In genomic region chr6:17730122-17730521, GRCm38 (mm10) we compare ENCODE assay signal across 13 mouse cellular contexts. TPM values are rescaled to one million over a fixed set of nuclear protein-coding genes. Genes with fewer than 3 reads are reported as not detected.
DNase-seq lines count a peak whose midpoint lies in the region; ATAC-seq and TF ChIP-seq lines count a peak whose summit lies in the region.
"Had no signal": no experiment of that assay in that cellular context is flagged by ENCODE, and none has a peak within 500 bp of the region (broad histone marks: within the 10 kb centered on the region; RNA-seq: fewer than 3 reads in every experiment).

No protein-coding gene starts in this region.

- H3K4me1 ChIP-seq in forebrain, postnatal 0 days (ENCODE audit: insufficient read depth) = no peaks in the 10 kb centered on the region
- no peaks in the 10 kb centered on the region for H3K4me1 ChIP-seq in forebrain, embryonic 12.5 days

- H3K4me3 ChIP-seq in forebrain, postnatal 0 days (ENCODE audit: low read depth, low read length) = no peak overlapping the region
- H3K4me3 ChIP-seq in forebrain, embryonic 12.5 days (replicated peaks) = no peak overlapping the region
- H3K4me3 ChIP-seq: heart, embryonic 10.5 days had no signal

- H3K9me3 ChIP-seq in forebrain, postnatal 0 days (ENCODE audit: low read length) = no peaks in the 10 kb centered on the region
- H3K9me3 ChIP-seq in forebrain, embryonic 12.5 days = no peaks in the 10 kb centered on the region
- H3K9me3 ChIP-seq: heart, embryonic 10.5 days had no signal

- no peaks in the 10 kb centered on the region for H3K27me3 ChIP-seq in forebrain, postnatal 0 days (ENCODE audit: insufficient read depth, low read length)
- no peaks in the 10 kb centered on the region for H3K27me3 ChIP-seq in forebrain, embryonic 12.5 days

- WGBS in forebrain, postnatal 0 days = 69% methylated on average over 6 of the region's 6 CpGs
- 89% methylated on average over 6 of the region's 6 CpGs for WGBS in forebrain, embryonic 12.5 days

- no peak for TF ChIP-seq CTCF in forebrain, postnatal 0 days (IDR thresholded peaks at IDR 0.05; ENCODE audit: low read depth)

- no peaks in the 10 kb centered on the region for H3K36me3 ChIP-seq in forebrain, postnatal 0 days (ENCODE audit: insufficient read depth)
- no peaks in the 10 kb centered on the region for H3K36me3 ChIP-seq in forebrain, embryonic 12.5 days (replicated peaks)
- H3K36me3 ChIP-seq: heart, embryonic 10.5 days had no signal

- no peak overlapping the region for H3K27ac ChIP-seq in forebrain, postnatal 0 days (ENCODE audit: low read depth, low read length)
- H3K27ac ChIP-seq in forebrain, embryonic 12.5 days = no peak overlapping the region
- H3K27ac ChIP-seq: heart, embryonic 10.5 days had no signal

- DNase-seq in forebrain, postnatal 0 days = peak; percentile 20
- peak; percentile 90 for DNase-seq in layer of hippocampus, adult 9-11 months
- peak; percentile 64 to 72 for DNase-seq in right cerebral cortex, adult 2 months (ENCODE audit: low spot score in 2 of 2)
- no peak for DNase-seq in adrenal gland, adult 8-10 months
- DNase-seq in thymus, postnatal 4 days = no peak
- DNase-seq: cerebellum, adult 9-11 months; heart, postnatal 4 days; kidney, postnatal 10 days; spleen, adult 18-20 months had no signal

- no peak overlapping the region for H3K9ac ChIP-seq in forebrain, postnatal 0 days
- H3K9ac ChIP-seq in forebrain, embryonic 12.5 days = no peak overlapping the region

- peak; percentile 84 for ATAC-seq in forebrain, postnatal 0 days
- no peak for ATAC-seq in forebrain, embryonic 12.5 days (ENCODE audit: low FRiP score)
- peak; percentile 94 for ATAC-seq in frontal cortex, adult (ENCODE audit: low TSS enrichment)
- ATAC-seq in inflammation-experienced regulatory T-cells, adult 6 months = no peak

- no peak overlapping the region for H3K4me2 ChIP-seq in forebrain, postnatal 0 days (ENCODE audit: low read depth)
- no peak overlapping the region for H3K4me2 ChIP-seq in forebrain, embryonic 12.5 days

RNA-seq across cellular contexts. Expression of gene St7, which starts 37.4 kb away (rescaled TPM):
- total RNA-seq in forebrain, postnatal 0 days (2014; rRNA removed) = 57.7 and 67.3 TPM in 2 replicates
- polyA plus RNA-seq in forebrain, postnatal 0 days (2015; fragmentation: Nextera tagmentation; extraction: Ambion mirVana) = 40.0 and 41.9 TPM in 2 replicates
- 45.6 and 48.6 TPM in 2 replicates for polyA plus RNA-seq in forebrain, embryonic 12.5 days (2016; fragmentation: Nextera tagmentation; extraction: Ambion mirVana)
- 10 to 100 TPM; 24.7 to 32.7 (median 30.4) TPM for total RNA-seq in adrenal gland, adult 8-10 months (2022)
- 1 to 10 TPM; 2.1 to 4.8 (median 3.9) TPM for polyA plus RNA-seq in inflammation-experienced regulatory T-cells, adult 6 months (2017; shearing (Covaris generic))

Comparison
In these comparisons a context has a peak if more than half of its experiments do, and no peak if none do; other contexts are left out.
1. ATAC-seq: peak in forebrain, postnatal 0 days (single experiment) and frontal cortex, adult (single experiment); none in forebrain, embryonic 12.5 days (single experiment) and inflammation-experienced regulatory T-cells, adult 6 months (single experiment).
2. DNase-seq: peak in forebrain, postnatal 0 days (single experiment), layer of hippocampus, adult 9-11 months (single experiment) and right cerebral cortex, adult 2 months (2 of 2); none in adrenal gland, adult 8-10 months (single experiment) and thymus, postnatal 4 days (single experiment).